Mouse (Mus musculus) E14TG2a.4 (cell line): ENCODE measurements around the gene Setd2.

Experiments
- H3K27me3 ChIP-seq: 2 replicates; pipeline ENCODE4 v1.6.1; 2014; ENCODE audit warnings: low read length, control low read depth; ENCODE audit not compliant: insufficient read depth
- H3K36me3 ChIP-seq: 2 replicates; pipeline ENCODE4 v1.6.1; 2014; ENCODE audit warnings: low read length, control low read depth; ENCODE audit not compliant: insufficient read depth
- H3K4me1 ChIP-seq: replicated peaks from 2 replicates; pipeline ENCODE4 v1.6.1; 2014; ENCODE audit warnings: low read depth, low read length, control low read depth
- H3K4me3 ChIP-seq: replicated peaks from 2 replicates; pipeline ENCODE4 v1.5.1; 2014; ENCODE audit warnings: mild to moderate bottlenecking, low read length
- H3K9me3 ChIP-seq: 2 replicates; pipeline ENCODE4 v1.6.1; 2014; ENCODE audit warnings: low read length, control low read depth
- CTCF ChIP-seq: conservative IDR thresholded peaks from 2 replicates; pipeline ENCODE4 v1.5.1; 2014; ENCODE audit warnings: low read length
- NANOG ChIP-seq: IDR thresholded peaks from 2 replicates; pipeline ENCODE4 v1.6.1; 2014; ENCODE audit warnings: borderline replicate concordance, low read length, mixed read lengths
- POU5F1 ChIP-seq: IDR thresholded peaks from 2 replicates; pipeline ENCODE4 v1.6.1; 2014; ENCODE audit warnings: low read length, borderline replicate concordance

The Setd2 gene

GRCm38 (mm10) chr9:110532538-110533291, at the start of gene Setd2:
Gene Setd2, plus strand, starts transcription at chr9:110532597.
- Histone ChIP-seq H3K27me3 (no peaks in the 10 kb centered on the region), H3K9me3 (no peaks in the 10 kb centered on the region), H3K4me1 (peaks cover 57% of the 10 kb centered on the region), H3K36me3 (peaks cover 32% of the 10 kb centered on the region), H3K4me3 (peak within 1 kb of the TSS; percentile 92)
- no peak for TF ChIP-seq POU5F1
- TF ChIP-seq CTCF = no peak
- no peak for TF ChIP-seq NANOG

DNA sequence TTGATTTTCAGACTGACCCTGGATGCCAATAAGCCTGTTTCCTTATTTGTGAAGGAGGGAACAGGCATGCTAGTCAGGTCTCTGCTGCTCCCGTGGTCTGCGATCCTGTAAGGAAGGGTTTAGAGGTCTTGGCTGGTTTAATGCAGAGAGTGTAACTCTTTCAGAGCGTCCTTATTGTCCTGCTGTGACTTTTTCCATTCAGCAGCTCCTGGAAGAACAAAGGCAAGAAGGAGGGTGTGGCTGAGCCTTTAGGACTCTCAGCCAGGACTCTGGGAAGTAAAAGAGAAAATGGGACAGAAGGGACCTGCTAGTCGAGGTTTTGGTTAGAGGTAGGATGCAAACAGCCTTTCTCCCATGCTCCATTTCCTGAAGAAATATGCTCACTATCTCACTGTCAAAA, 43.6 kb upstream of the Setd2 start:
- Histone ChIP-seq H3K4me1 (peaks cover 27% of the 10 kb centered on the region), H3K36me3 (no peaks in the 10 kb centered on the region), H3K27me3 (no peaks in the 10 kb centered on the region), H3K4me3 (no peak overlapping the region), H3K9me3 (peaks cover 6% of the 10 kb centered on the region)
- TF ChIP-seq POU5F1 (no peak), CTCF (no peak), NANOG (no peak; the same call in 1 of the 2 replicates)

- TF ChIP-seq POU5F1 (no peak), CTCF (peak; percentile 69)
- Histone ChIP-seq H3K9me3 (peaks cover 6% of the 10 kb centered on the region), H3K4me1 (peaks cover 27% of the 10 kb centered on the region), H3K36me3 (no peaks in the 10 kb centered on the region), H3K4me3 (no peak overlapping the region), H3K27me3 (peaks cover 7% of the 10 kb centered on the region; the same call in 1 of the 2 replicates)
These were observed 41.5 kb upstream of the Setd2 start for GRCm38 (mm10) chr9:110490913-110491312.

DNA sequence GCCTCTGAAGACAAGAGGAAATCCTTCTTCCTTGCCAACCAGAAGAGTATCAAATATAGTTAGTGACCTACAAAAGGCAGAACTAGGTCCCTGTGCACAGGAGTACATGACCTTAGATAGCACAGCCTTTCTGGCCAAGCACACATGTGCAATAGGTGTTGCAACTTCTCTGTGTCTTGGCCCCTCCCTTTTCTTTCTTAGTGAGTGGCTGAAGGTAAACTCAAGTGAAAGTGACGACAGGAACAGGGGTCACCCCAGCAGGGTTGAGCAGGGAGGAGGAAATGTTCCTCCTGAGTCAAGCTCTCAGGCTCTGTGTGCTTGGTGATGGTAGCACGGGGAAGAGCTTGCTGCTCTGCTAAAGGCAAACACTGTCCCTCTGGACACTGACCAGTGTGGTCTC, 6.7 kb upstream of the Setd2 start:
- Histone ChIP-seq H3K4me3 (no peak overlapping the region), H3K27me3 (no peaks in the 10 kb centered on the region), H3K36me3 (peaks cover 9% of the 10 kb centered on the region; the same call in 1 of the 2 replicates), H3K4me1 (peaks cover 30% of the 10 kb centered on the region), H3K9me3 (no peaks in the 10 kb centered on the region)
- no peak for TF ChIP-seq NANOG
- no peak for TF ChIP-seq CTCF
- no peak for TF ChIP-seq POU5F1

GRCm38 (mm10) chr9:110529002-110529737, 3.2 kb upstream of the Setd2 start:
- Histone ChIP-seq H3K36me3 (peaks cover 15% of the 10 kb centered on the region), H3K4me3 (peak overlapping the region; percentile 87), H3K4me1 (peaks cover 38% of the 10 kb centered on the region), H3K9me3 (no peaks in the 10 kb centered on the region), H3K27me3 (no peaks in the 10 kb centered on the region)
- no peak for TF ChIP-seq NANOG
- TF ChIP-seq CTCF = no peak
- TF ChIP-seq POU5F1 = no peak

DNA sequence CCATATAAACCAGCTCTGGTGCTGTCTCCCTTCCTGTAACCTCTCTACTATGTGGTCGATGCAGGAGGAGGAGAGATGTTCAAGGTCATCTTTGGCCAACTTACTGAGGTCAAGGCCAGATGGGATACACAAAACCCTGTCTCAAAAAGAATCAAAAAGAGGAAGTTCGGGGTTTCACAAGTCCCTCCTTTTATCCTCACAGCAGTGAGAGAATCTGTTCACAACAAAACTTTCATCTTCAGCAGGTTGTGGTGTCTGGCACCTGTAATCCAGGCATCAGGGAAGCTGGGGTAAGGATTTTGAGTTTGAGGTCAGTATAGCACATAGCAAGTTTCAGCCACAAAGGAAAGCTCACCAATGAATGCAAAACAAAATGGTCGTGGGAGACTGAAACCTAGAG, 1.7 kb upstream of the Setd2 start:
- no peaks in the 10 kb centered on the region for H3K9me3 ChIP-seq
- H3K4me1 ChIP-seq = peaks cover 53% of the 10 kb centered on the region
- no peak for TF ChIP-seq CTCF
- no peak for TF ChIP-seq NANOG
- no peak for TF ChIP-seq POU5F1
- peaks cover 23% of the 10 kb centered on the region for H3K36me3 ChIP-seq
- 0 out of 2 replicates have a peak overlapping the region, but pooled peaks have one; percentile 14 for H3K4me3 ChIP-seq
- H3K27me3 ChIP-seq = no peaks in the 10 kb centered on the region

- Histone ChIP-seq H3K9me3 (no peaks in the 10 kb centered on the region), H3K4me1 (peaks cover 54% of the 10 kb centered on the region), H3K27me3 (no peaks in the 10 kb centered on the region), H3K36me3 (peaks cover 27% of the 10 kb centered on the region), H3K4me3 (peak overlapping the region; percentile 92)
- no peak for TF ChIP-seq NANOG
- no peak for TF ChIP-seq CTCF
- TF ChIP-seq POU5F1 = no peak
These were observed 1.1 kb upstream of the Setd2 start for GRCm38 (mm10) chr9:110531151-110531791.

DNA sequence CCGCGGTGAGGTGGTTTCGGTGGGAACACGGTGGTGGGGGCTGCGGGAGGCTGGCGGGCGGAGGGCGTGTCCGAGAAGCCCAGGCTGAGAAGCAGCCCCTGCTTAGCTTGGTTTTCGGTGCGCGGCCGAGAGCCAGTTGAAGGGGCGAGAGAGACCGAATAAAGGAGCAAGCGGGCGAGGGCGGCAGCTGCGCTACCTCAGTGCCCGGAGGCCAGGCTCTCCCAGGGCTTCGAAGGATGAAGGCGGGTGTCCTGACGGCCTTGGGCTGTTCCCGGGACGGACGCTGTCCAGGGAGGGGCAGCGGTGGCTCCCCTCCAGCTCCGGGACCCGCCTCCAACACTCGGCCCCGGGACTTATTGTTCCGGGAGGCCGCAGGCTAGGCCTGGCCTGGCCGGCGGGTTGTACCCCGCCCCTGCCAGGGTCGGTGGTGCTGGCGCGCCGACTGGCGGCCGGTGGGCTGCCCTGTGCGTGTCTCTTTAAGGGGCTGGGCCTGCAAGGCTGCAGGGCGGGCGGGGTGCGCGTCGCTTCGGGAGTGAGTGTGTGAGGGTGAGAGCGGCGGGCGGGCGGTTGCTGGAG, 395 bp upstream of the Setd2 start:
- Histone ChIP-seq H3K9me3 (no peaks in the 10 kb centered on the region), H3K27me3 (no peaks in the 10 kb centered on the region), H3K36me3 (peaks cover 32% of the 10 kb centered on the region), H3K4me1 (peaks cover 57% of the 10 kb centered on the region), H3K4me3 (peak overlapping the region; percentile 92)
- TF ChIP-seq NANOG (no peak), CTCF (no peak), POU5F1 (no peak)
